In the genomic region with DNA sequence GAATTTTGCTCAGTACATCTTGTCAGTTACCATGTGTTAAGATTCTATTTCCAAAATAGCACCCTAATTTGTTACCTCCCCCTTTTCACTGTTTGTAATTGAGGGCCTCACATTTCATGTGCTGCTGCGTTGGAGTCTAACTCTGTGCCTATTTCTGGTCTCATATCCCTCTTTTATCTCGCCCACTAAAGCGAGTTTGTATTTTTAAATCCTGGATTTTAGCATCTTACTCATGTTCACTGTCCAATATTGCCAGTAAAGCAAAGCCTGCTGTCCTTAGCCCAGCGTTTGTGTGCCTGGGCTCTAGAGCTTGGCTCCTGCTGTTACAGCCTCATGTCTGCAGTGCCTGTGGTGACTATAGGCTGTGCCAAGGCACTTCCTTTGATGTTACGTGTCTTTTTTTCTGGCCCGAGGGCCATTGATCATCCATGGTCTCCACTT, we compare ENCODE assay signal across 14 mouse cellular contexts.
DNase-seq lines count a peak whose midpoint lies in the region; ATAC-seq and TF ChIP-seq lines count a peak whose summit lies in the region.
"Had no signal": no experiment of that assay in that cellular context is flagged by ENCODE, and none has a peak within 500 bp of the region (broad histone marks: within the 10 kb centered on the region; RNA-seq: fewer than 3 reads in every experiment).

No protein-coding gene starts in this region.

- no peaks in the 10 kb centered on the region for H3K9me3 ChIP-seq in heart, embryonic 15.5 days (replicated peaks)
- no peaks in the 10 kb centered on the region for H3K9me3 ChIP-seq in heart, embryonic 12.5 days (replicated peaks)
- H3K9me3 ChIP-seq in neural tube, embryonic 15.5 days (replicated peaks): no peaks in the 10 kb centered on the region
- H3K9me3 ChIP-seq: G1E; neural tube, embryonic 12.5 days had no signal

- H3K4me3 ChIP-seq in heart, embryonic 15.5 days: no peak overlapping the region
- no peak overlapping the region for H3K4me3 ChIP-seq in heart, embryonic 12.5 days
- H3K4me3 ChIP-seq in left cerebral cortex, adult 2 months: no peak overlapping the region
- H3K4me3 ChIP-seq in neural tube, embryonic 15.5 days (replicated peaks): no peak overlapping the region
- H3K4me3 ChIP-seq: neural tube, embryonic 12.5 days had no signal

- no peaks in the 10 kb centered on the region for H3K36me3 ChIP-seq in heart, embryonic 15.5 days
- no peaks in the 10 kb centered on the region for H3K36me3 ChIP-seq in heart, embryonic 12.5 days
- no peaks in the 10 kb centered on the region for H3K36me3 ChIP-seq in neural tube, embryonic 15.5 days
- H3K36me3 ChIP-seq: neural tube, embryonic 12.5 days had no signal

- H3K4me2 ChIP-seq in heart, embryonic 15.5 days: no peak overlapping the region
- H3K4me2 ChIP-seq in heart, embryonic 12.5 days: no peak overlapping the region
- H3K4me2 ChIP-seq in neural tube, embryonic 15.5 days: no peak overlapping the region
- H3K4me2 ChIP-seq: neural tube, embryonic 12.5 days had no signal

- peak; percentile 25 for DNase-seq in adrenal gland, postnatal 10 days
- no peak for DNase-seq in adrenal gland, adult 8-10 months
- DNase-seq in Muller cell, postnatal 12 days (ENCODE audit: inconsistent ontology term): peak; percentile 20
- peak in 1 of 2 experiments; percentile 13 for DNase-seq in left cerebral cortex, adult 2 months (ENCODE audit: extremely low spot score in 1 of 2, low spot score in 2 of 2)
- no peak for DNase-seq in urinary bladder, postnatal 14 days (ENCODE audit: low spot score)
- DNase-seq: heart, postnatal 10 days; thymus, adult 18-20 months had no signal

- intact Hi-C loops in left cerebral cortex, adult 2 months (cut with DNase I): loop anchor here (1.0 to 5.0 kb wide), 4 partner anchors 56 to 110 kb away; a partner anchor contains a TSS

- peaks cover 16% of the 10 kb centered on the region for H3K4me1 ChIP-seq in heart, embryonic 15.5 days (replicated peaks)
- peaks cover 12% of the 10 kb centered on the region for H3K4me1 ChIP-seq in heart, embryonic 12.5 days (replicated peaks)
- peaks cover 27% of the 10 kb centered on the region for H3K4me1 ChIP-seq in neural tube, embryonic 15.5 days
- H3K4me1 ChIP-seq: neural tube, embryonic 12.5 days had no signal

- H3K9ac ChIP-seq in heart, embryonic 15.5 days: no peak overlapping the region
- no peak overlapping the region for H3K9ac ChIP-seq in heart, embryonic 12.5 days
- no peak overlapping the region for H3K9ac ChIP-seq in neural tube, embryonic 15.5 days (replicated peaks)
- H3K9ac ChIP-seq: neural tube, embryonic 12.5 days had no signal

- H3K27ac ChIP-seq in heart, embryonic 15.5 days: peak overlapping the region; percentile 37
- no peak overlapping the region for H3K27ac ChIP-seq in heart, embryonic 12.5 days (ENCODE audit: poor library complexity, severe bottlenecking)
- peak overlapping the region; percentile 70 for H3K27ac ChIP-seq in left cerebral cortex, adult 2 months
- no peak overlapping the region for H3K27ac ChIP-seq in neural tube, embryonic 15.5 days (replicated peaks)
- H3K27ac ChIP-seq: neural tube, embryonic 12.5 days had no signal

- no peak for ATAC-seq in heart, embryonic 15.5 days (replicated peaks; ENCODE audit: insufficient number of reproducible peaks, insufficient read depth, low FRiP score, low read depth)
- no peak for ATAC-seq in heart, embryonic 12.5 days (ENCODE audit: insufficient number of reproducible peaks, low FRiP score)
- no peak for ATAC-seq in neural tube, embryonic 15.5 days (ENCODE audit: low FRiP score)
- ATAC-seq: forebrain, embryonic 16.5 days; intestine, postnatal 0 days had no signal

- WGBS in heart, embryonic 15.5 days: 37% methylated on average over 6 of the region's 6 CpGs
- 71% methylated on average over 6 of the region's 6 CpGs for WGBS in heart, embryonic 12.5 days
- WGBS in neural tube, embryonic 15.5 days: 63% methylated on average over 6 of the region's 6 CpGs

- TF ChIP-seq CTCF in left cerebral cortex, adult 2 months (IDR thresholded peaks at IDR 0.05): no peak

- H3K27me3 ChIP-seq in heart, embryonic 15.5 days: no peaks in the 10 kb centered on the region
- H3K27me3 ChIP-seq in heart, embryonic 12.5 days (replicated peaks): no peaks in the 10 kb centered on the region
- H3K27me3 ChIP-seq in neural tube, embryonic 15.5 days (replicated peaks): no peaks in the 10 kb centered on the region
- H3K27me3 ChIP-seq: neural tube, embryonic 12.5 days had no signal

Comparison
In these comparisons a context has a peak if more than half of its experiments do, and no peak if none do; other contexts are left out.
1. DNase-seq: peak in adrenal gland, postnatal 10 days (single experiment) and Muller cell, postnatal 12 days (single experiment); none in adrenal gland, adult 8-10 months (single experiment) and urinary bladder, postnatal 14 days (single experiment).
2. H3K27ac ChIP-seq: peak in heart, embryonic 15.5 days (single experiment) and left cerebral cortex, adult 2 months (single experiment); none in heart, embryonic 12.5 days (single experiment) and neural tube, embryonic 15.5 days (single experiment).